Comparison of ENCODE assay signal across 25 mouse cellular contexts in genomic region chr6:80545017-80545416, GRCm38 (mm10).
"Had no signal": no experiment of that assay in that cellular context is flagged by ENCODE, and none has a peak within 500 bp of the region (broad histone marks: within the 10 kb centered on the region; RNA-seq: fewer than 3 reads in every experiment).

No protein-coding gene starts in this region.

- H3K4me3 ChIP-seq: gastrocnemius, adult 2 months; heart, embryonic 13.5 days; heart, embryonic 15.5 days; hindbrain, embryonic 13.5 days; hindbrain, embryonic 15.5 days; kidney, embryonic 15.5 days; left cerebral cortex, adult 2 months; limb, embryonic 13.5 days; limb, embryonic 15.5 days; liver, embryonic 12.5 days had no signal

- H3K36me3 ChIP-seq: heart, embryonic 13.5 days; heart, embryonic 15.5 days; hindbrain, embryonic 13.5 days; hindbrain, embryonic 15.5 days; kidney, embryonic 15.5 days; limb, embryonic 13.5 days; limb, embryonic 15.5 days; liver, embryonic 12.5 days had no signal

- H3K9ac ChIP-seq: heart, embryonic 13.5 days; heart, embryonic 15.5 days; hindbrain, embryonic 13.5 days; hindbrain, embryonic 15.5 days; kidney, embryonic 15.5 days; limb, embryonic 13.5 days; limb, embryonic 15.5 days; liver, embryonic 12.5 days; liver, embryonic 14.5 days had no signal

- DNase-seq: gastrocnemius, adult 2 months; gastrocnemius, postnatal 10 days; gastrocnemius, postnatal 25 days; heart, adult 18-20 months; heart, postnatal 14 days; heart, postnatal 36 days; kidney, adult 11 months; kidney, adult 2 months; kidney, adult 9 months; kidney, postnatal 14 days; kidney, postnatal 36 days; layer of hippocampus, adult 9-11 months; left cerebral cortex, postnatal 4 days had no signal

- H3K4me1 ChIP-seq: heart, embryonic 13.5 days; heart, embryonic 15.5 days; hindbrain, embryonic 13.5 days; hindbrain, embryonic 15.5 days; kidney, embryonic 15.5 days; limb, embryonic 13.5 days; limb, embryonic 15.5 days; liver, embryonic 12.5 days had no signal

- H3K27ac ChIP-seq: gastrocnemius, adult 2 months; heart, embryonic 13.5 days; heart, embryonic 15.5 days; hindbrain, embryonic 13.5 days; hindbrain, embryonic 15.5 days; hindbrain, postnatal 0 days; kidney, embryonic 15.5 days; kidney, postnatal 0 days; left cerebral cortex, adult 2 months; limb, embryonic 13.5 days; limb, embryonic 15.5 days; liver, embryonic 12.5 days; liver, embryonic 14.5 days had no signal

- H3K9me3 ChIP-seq: heart, embryonic 13.5 days; heart, embryonic 15.5 days; hindbrain, embryonic 13.5 days; hindbrain, embryonic 15.5 days; kidney, embryonic 15.5 days; limb, embryonic 13.5 days; limb, embryonic 15.5 days; liver, embryonic 12.5 days had no signal
